Mouse (Mus musculus) neutrophil, adult 5-6 weeks (primary cell): ENCODE data around the gene Hmga2. TPM values are rescaled to one million over a fixed set of nuclear protein-coding genes. Genes with fewer than 3 reads are reported as not detected.

Experiments used
- ATAC-seq: fragments of 151-379, 151-347 bp; 2 replicates; pipeline ENCODE4 v1.8.0; 2017; ENCODE audit warnings: mild to moderate bottlenecking, moderate TSS enrichment; ENCODE audit not compliant: insufficient number of reproducible peaks, poor library complexity, low FRiP score, severe bottlenecking; ENCODE audit errors: extremely low read depth
- total RNA-seq: library from RNA; stranded (forward); fragments of 200-1000 nt; gene quantifications from 2 replicates; pipeline ENCODE4 v1.2.3, GENCODE M21; 2017

Hmga2 gene
- total RNA-seq, 1 experiment from 2014 or later, result 0.23 TPM

- ATAC-seq, result no peak
Measured at GRCm38 (mm10) chr10:120475041-120475541, 1.2 kb downstream of the Hmga2 start.

DNA sequence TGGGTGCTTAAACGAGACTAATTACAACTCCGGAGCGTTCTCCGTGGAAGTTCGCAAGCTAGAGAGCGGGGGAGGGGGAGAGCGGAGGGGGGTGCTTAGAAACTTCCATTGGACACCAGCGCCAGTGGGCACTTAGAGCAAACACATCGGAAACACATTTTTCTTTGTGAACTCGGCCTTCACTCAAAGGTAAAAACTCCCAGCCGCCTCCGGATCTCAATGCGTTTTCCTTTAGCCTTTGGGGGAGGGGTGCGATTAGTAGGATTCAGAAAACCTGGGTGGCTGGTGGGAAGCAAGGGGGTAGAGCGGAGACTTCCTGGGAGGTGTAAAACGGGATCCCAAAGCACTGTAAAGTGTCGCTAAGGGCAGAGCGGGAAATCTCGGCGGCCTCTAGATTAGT is 2.0 kb downstream of the Hmga2 start:
- ATAC-seq, result no peak

DNA sequence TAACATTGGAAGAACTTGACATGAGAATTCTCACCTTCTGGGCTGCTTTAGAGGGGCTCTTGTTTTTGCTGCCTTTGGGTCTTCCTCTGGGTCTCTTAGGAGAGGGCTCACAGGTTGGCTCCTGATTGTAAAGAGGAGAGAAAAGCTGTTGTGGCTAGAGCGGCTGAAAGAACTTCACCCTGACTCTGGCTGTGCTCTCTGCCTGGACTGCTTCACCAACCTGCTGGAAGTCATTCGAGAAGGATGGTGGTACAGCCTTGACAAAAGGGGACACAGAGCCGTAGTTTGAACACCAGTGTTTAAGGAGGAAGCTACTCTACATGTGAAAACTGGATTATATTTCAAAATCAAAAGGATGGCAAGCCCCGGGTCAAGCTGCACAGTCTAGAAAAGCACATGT is 3.1 kb downstream of the Hmga2 start:
- no peak for ATAC-seq

GRCm38 (mm10) chr10:120472606-120473005 is 3.7 kb downstream of the Hmga2 start:
- ATAC-seq, result no peak

GRCm38 (mm10) chr10:120465121-120465520 is 11.1 kb downstream of the Hmga2 start:
- no peak for ATAC-seq

DNA sequence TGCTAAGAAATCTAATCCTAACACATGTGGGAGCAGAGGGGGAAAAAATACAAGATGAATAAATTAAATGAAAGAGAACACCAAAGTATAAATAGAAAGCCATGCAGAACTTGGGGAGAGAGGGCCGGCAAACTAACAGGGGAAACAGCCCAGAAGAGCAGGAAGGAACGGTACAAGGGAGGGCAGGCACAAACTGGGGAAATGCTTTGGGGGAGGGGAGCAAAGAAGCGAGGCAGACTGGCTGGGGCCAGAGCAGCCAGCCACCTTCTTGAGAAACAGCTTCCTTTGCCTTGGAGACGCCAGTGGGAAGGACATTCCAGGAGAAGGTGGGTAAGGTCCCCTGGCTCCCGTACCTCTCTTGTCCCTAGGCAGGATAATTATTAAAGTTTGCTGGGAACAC is 14.5 kb downstream of the Hmga2 start:
- ATAC-seq, result no peak

DNA sequence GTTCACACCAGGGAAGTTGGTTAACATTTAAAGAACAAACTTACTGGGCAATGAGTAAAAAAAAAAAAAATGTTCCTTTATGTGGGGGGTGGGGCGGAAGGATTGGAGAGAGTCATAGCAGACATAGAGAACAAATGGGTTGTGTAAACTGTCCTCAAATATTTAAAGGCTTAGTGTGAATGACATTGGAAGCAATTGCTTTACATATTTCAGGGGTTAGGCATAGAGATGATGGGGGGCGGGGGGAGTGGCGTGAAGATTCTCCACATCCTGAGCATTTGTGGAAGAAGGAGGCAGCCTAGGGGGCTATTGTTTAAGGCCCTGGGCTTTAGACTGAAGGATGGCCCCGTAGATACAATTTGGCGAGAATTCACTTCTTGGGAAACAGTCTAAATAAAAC is 15.0 kb downstream of the Hmga2 start:
- ATAC-seq, result no peak

DNA sequence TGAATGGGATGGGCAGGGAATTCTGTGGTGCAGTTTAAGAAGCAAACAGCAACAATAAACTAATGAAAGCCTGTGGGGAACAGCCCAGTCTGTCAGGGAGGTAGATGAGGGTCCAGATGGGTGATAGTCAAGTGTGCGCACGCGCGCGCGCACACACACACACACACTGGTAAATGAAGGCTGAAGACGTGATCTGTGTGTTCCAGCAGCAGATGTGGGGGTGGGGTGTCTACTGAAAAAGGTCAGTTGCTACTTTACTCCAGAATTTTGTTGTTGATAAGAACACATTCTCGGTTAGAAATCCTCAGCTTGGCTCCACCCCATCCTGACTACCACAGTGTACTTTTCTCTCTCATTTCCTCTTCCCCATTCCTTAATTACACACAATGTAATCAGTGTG is 17.4 kb downstream of the Hmga2 start:
- no peak for ATAC-seq

DNA sequence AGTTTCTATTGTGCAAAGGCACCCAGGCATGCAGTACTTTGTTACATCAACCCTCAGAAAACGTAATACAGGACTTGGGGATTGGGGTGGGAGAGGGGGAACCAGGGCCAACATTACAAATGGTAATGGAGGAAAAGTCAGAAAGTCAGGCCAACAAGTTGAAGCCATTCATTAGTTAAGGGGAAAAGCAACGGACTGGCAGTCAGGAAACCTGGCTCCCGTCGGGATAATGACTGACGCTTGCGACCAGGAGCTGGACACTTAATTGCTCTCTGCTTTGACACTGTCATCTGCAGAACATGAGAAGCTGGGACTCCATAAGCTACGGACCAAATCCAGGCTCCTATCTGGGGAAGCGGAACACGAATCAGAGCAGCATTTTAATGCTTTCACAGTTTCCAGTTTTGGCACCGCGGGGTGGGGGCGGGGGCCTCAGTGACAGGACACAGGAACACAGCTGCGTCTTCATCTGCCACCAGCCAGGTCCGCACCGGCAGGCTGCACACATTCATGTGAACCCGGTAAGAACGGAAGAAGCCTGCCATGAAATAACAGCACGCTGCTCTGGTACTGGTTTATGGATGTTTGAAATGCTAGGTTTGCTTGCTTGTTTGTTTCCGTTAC is 26.5 kb downstream of the Hmga2 start:
- no peak for ATAC-seq

DNA sequence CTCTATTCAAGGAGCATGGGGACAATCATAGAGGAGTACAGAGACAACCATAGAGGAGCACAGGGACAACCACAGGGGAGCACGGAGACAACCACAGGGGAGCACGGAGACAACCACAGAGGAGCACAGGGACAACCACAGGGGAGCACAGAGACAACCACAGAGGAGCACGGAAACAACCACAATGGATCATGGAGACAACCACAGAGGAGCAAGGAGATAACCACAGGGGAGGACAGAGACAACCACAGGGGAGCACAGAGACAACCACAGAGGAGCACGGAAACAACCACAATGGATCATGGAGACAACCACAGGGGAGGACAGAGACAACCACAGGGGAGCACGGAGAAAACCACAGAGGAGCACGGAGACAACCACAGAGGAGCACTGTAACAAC is 29.5 kb downstream of the Hmga2 start:
- no peak for ATAC-seq

- ATAC-seq, result no peak
Measured at GRCm38 (mm10) chr10:120446206-120446605, 30.1 kb downstream of the Hmga2 start.

GRCm38 (mm10) chr10:120444463-120445070 is 31.7 kb downstream of the Hmga2 start:
- no peak for ATAC-seq

DNA sequence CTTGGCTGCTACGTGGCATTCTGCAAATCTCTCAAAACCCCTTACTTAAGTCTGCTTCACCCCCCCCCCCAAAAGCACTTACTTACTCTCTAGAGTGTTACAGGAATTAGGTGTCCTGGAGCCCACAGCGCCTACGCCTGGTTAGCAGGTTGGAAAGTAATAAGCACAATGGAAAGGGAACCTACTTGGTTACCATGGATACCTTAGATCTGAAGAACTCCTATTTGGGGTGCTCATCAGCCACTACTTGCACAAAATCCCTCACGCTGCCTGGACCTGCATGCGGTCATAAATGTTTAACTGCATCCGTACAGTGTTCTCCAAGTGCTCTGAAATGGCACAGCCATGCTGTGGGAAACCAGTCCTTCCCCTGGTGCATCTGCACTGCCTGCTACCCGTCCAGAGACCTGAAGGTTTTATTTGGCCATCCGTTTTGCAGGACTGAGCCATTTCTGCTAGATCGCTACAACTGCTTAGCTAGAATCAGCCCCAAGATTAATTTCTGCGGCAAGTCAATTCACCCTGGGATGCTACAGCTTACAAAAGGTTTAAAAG is 32.4 kb downstream of the Hmga2 start:
- no peak for ATAC-seq

GRCm38 (mm10) chr10:120441254-120441653 is 35.0 kb downstream of the Hmga2 start:
- no peak for ATAC-seq

DNA sequence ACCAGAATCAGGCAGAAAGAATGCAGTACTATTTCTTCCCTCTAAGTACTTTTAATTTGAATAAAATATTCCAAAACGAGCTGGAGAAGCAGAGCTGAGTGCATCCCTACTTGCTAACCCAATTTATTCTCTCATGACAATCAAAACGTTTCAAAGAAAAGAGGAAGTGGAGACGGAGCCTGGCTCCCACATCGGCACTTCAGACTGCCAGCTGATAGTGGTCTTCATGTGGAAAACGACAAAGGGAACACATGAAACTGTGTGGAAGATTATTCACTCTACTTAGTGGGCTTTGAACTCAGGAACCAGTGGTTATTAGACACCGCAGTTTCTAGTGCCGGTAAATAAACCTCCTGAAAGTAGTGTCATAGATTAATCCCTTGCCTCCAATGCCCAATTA is 41.8 kb downstream of the Hmga2 start:
- ATAC-seq, result no peak

DNA sequence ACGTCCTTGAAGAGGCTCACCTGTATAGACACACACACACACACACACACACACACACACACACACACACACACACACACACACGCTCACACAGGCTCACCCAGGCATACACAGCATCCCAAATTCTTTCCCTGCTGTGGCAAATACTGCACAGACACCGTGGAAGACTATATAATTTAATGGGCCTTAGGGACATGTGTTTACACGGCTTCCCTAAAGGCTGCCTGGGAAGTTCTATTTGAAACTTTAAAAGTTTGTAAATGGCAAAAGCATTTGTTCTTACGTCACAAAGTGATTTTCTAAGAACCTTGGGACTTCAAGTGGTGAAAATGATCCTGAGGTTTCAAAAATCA is 42.8 kb downstream of the Hmga2 start:
- ATAC-seq, result no peak

- no peak for ATAC-seq
Measured at GRCm38 (mm10) chr10:120432731-120433462, 43.4 kb downstream of the Hmga2 start.

GRCm38 (mm10) chr10:120432081-120432480 is 44.2 kb downstream of the Hmga2 start:
- no peak for ATAC-seq

DNA sequence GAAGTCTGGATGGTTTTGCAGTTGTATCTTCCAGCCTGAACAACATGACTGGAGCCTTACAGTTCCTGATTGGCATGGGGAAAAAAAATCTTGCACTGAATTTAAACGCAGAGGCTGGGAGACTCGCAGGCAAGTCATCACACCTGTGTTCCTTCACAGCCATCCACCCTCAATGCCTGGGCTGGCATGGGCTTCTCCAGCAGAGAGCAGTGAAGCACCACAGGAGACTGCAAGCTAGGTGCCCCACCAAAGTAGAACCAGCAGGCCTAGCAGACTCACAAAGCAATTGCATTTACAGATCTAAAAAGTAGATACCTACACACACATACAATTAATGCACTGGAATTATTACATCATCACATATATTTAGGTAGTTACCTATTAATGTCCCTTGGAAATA is 44.8 kb downstream of the Hmga2 start:
- ATAC-seq, result no peak

- ATAC-seq, result no peak
Measured at GRCm38 (mm10) chr10:120430422-120430821, 45.8 kb downstream of the Hmga2 start.
